Mouse (Mus musculus) ovary, postnatal 10 days (tissue): Measurements from ENCODE around the gene Cxcr1.
"Not testable (repeated sequence)": the region's sequence is repeated elsewhere in the genome, so short reads cannot be mapped to it uniquely, and the experiment has no call there.

ENCODE experiments used
- DNase-seq: peaks from one replicate; pipeline ENCODE4 v3.0.0; 2022; ENCODE audit warnings: low spot score

The Cxcr1 gene

GRCm38 (mm10) chr1:74196621-74197419 is 2.4 kb upstream of the Cxcr1 start:
- no peak for DNase-seq

- no peak for DNase-seq
Measured at GRCm38 (mm10) chr1:74195961-74196360, 1.5 kb upstream of the Cxcr1 start.

GRCm38 (mm10) chr1:74192711-74193110 is 1.7 kb downstream of the Cxcr1 start:
- DNase-seq = no peak

- no peak for DNase-seq
Measured at GRCm38 (mm10) chr1:74190471-74190870, 4.0 kb downstream of the Cxcr1 start.

GRCm38 (mm10) chr1:74183006-74183405 is 11.4 kb downstream of the Cxcr1 start:
- no peak for DNase-seq

GRCm38 (mm10) chr1:74181462-74181861 is 13.0 kb downstream of the Cxcr1 start:
- DNase-seq = no peak

- no peak for DNase-seq
Measured at GRCm38 (mm10) chr1:74179624-74180408, 14.6 kb downstream of the Cxcr1 start.

- DNase-seq = no peak
Measured at GRCm38 (mm10) chr1:74178618-74179017, 15.8 kb downstream of the Cxcr1 start.

GRCm38 (mm10) chr1:74175731-74176130 is 18.7 kb downstream of the Cxcr1 start:
- DNase-seq = no peak

GRCm38 (mm10) chr1:74172722-74173121 is 21.7 kb downstream of the Cxcr1 start:
- DNase-seq = no peak

GRCm38 (mm10) chr1:74169721-74170120 is 24.7 kb downstream of the Cxcr1 start:
- no peak for DNase-seq

- DNase-seq = no peak
Measured at GRCm38 (mm10) chr1:74167136-74167535, 27.3 kb downstream of the Cxcr1 start.

- no peak for DNase-seq
Measured at GRCm38 (mm10) chr1:74160036-74160435, 34.4 kb downstream of the Cxcr1 start.

GRCm38 (mm10) chr1:74159613-74160012 is 34.8 kb downstream of the Cxcr1 start:
- not testable (repeated sequence) for DNase-seq

- DNase-seq = no peak
Measured at GRCm38 (mm10) chr1:74156381-74156910, 38.0 kb downstream of the Cxcr1 start.

- DNase-seq = no peak
Measured at GRCm38 (mm10) chr1:74155435-74156012, 38.9 kb downstream of the Cxcr1 start.

- no peak for DNase-seq
Measured at GRCm38 (mm10) chr1:74153461-74154184, 40.8 kb downstream of the Cxcr1 start, which contains the start of gene Cxcr2. TSS of gene Cxcr2 (plus strand) at chr1:74153989.

GRCm38 (mm10) chr1:74151091-74151490 is 43.3 kb downstream of the Cxcr1 start:
- DNase-seq = no peak

GRCm38 (mm10) chr1:74150101-74150500 is 44.3 kb downstream of the Cxcr1 start:
- DNase-seq = no peak

GRCm38 (mm10) chr1:74149106-74149885 is 45.1 kb downstream of the Cxcr1 start:
- no peak for DNase-seq
